Mouse (Mus musculus) cortical plate, adult 2 months (tissue): ENCODE results near the gene Rps6kc1.

ENCODE experiments used
- CTCF ChIP-seq: fragments of 200-500 bp; IDR thresholded peaks from 2 replicates; pipeline ENCODE4 v1.5.1; 2011; ENCODE audit warnings: mild to moderate bottlenecking, control low read depth, low read length; ENCODE audit not compliant: insufficient read depth; ENCODE audit errors: extremely low read depth
- POLR2A ChIP-seq: fragments of 200-500 bp; IDR thresholded peaks from 2 replicates; pipeline ENCODE4 v1.6.1; 2011; ENCODE audit warnings: mild to moderate bottlenecking, low read length, control low read depth; ENCODE audit not compliant: insufficient read depth; ENCODE audit errors: extremely low read depth

GRCm38 (mm10) chr1:190888031-190888430 lies 23.5 kb downstream of the Rps6kc1 start:
- no peak for TF ChIP-seq POLR2A
- no peak for TF ChIP-seq CTCF
